Mouse (Mus musculus) stomach, postnatal 0 days (tissue): ENCODE data around the gene Ccdc173.

ENCODE experiments used
- CTCF ChIP-seq: IDR thresholded peaks from 2 replicates; pipeline ENCODE4 v1.5.1; 2016; ENCODE audit warnings: antibody characterized with exemption, low read depth, mild to moderate bottlenecking, moderate library complexity
- EP300 ChIP-seq: optimal IDR thresholded peaks from 2 replicates; pipeline ENCODE3; 2016; ENCODE audit warnings: antibody characterized with exemption

- TF ChIP-seq CTCF (no peak), EP300 (no peak)
Measured at GRCm38 (mm10) chr2:69821711-69822110, 32.3 kb upstream of the Ccdc173 start, which contains the start of gene Klhl23.
